Mouse (Mus musculus) c-Kit-positive CD71-positive TER-119-positive erythroid progenitor cells, embryonic 14.5 days (primary cell): ENCODE measurements at regions not wholly inside any gene's neighbourhood (a gene's known extent, or its start where the extent isn't known, plus 50 kb on each side); places are given as distances from the start of the nearest gene placed in this dataset.
A peak's percentile ranks its signal among the peaks of the same experiment; 100 is the strongest.

Experiments used
- DNase-seq: peaks from one replicate; pipeline ENCODE4 v3.0.0-alpha.2; 2013; ENCODE audit warnings: low spot score

GRCm38 (mm10) chr13:117334125-117334524 is 113.2 kb upstream of the Gm17509 start:
- no peak for DNase-seq

GRCm38 (mm10) chr13:117334539-117334938 is 113.7 kb upstream of the Gm17509 start:
- DNase-seq, result no peak

GRCm38 (mm10) chr13:117381086-117381595 is 160.3 kb upstream of the Gm17509 start:
- DNase-seq, result no peak

GRCm38 (mm10) chr13:117383480-117384137 is 162.7 kb upstream of the Gm17509 start:
- no peak for DNase-seq

GRCm38 (mm10) chr13:117390287-117390686 is 169.4 kb upstream of the Gm17509 start:
- DNase-seq, result no peak

GRCm38 (mm10) chr13:117393488-117393887 is 172.6 kb upstream of the Gm17509 start:
- no peak for DNase-seq

GRCm38 (mm10) chr13:117401245-117401644 is 180.4 kb upstream of the Gm17509 start:
- DNase-seq, result no peak

- no peak for DNase-seq
Observed at GRCm38 (mm10) chr13:117409940-117410339, 189.1 kb upstream of the Gm17509 start.

GRCm38 (mm10) chr13:117413616-117414015 is 188.5 kb upstream of the Hcn1 start:
- DNase-seq, result no peak

- DNase-seq, result no peak
Observed at GRCm38 (mm10) chr13:117423558-117423957, 178.6 kb upstream of the Hcn1 start.

GRCm38 (mm10) chr13:117425015-117425414 is 177.1 kb upstream of the Hcn1 start:
- DNase-seq, result no peak

- DNase-seq, result no peak
Observed at GRCm38 (mm10) chr13:117467407-117467806, 134.7 kb upstream of the Hcn1 start.

- no peak for DNase-seq
Observed at GRCm38 (mm10) chr13:117472726-117473125, 129.4 kb upstream of the Hcn1 start.

GRCm38 (mm10) chr13:117482624-117483023 is 119.5 kb upstream of the Hcn1 start:
- no peak for DNase-seq

GRCm38 (mm10) chr13:117508746-117509145 is 93.4 kb upstream of the Hcn1 start:
- no peak for DNase-seq

GRCm38 (mm10) chr13:117550108-117550507 is 52.0 kb upstream of the Hcn1 start:
- DNase-seq, result peak; percentile 24
